Mouse (Mus musculus): ENCODE data around the gene Zcchc8.

- TF ChIP-seq CTCF (IDR thresholded peaks at IDR 0.05; ENCODE audit: control insufficient read depth, insufficient read depth, low read length) (no peak), POLR2A (IDR thresholded peaks at IDR 0.05; ENCODE audit: borderline replicate concordance, control insufficient read depth, low read depth, low read length) (no peak)
Measured at GRCm38 (mm10) chr5:123765506-123765905, 44.6 kb upstream of the Zcchc8 start.
